Mouse (Mus musculus) cortical plate, adult 2 months (tissue): ENCODE measurements around the gene N4bp2.

Source experiments
- CTCF ChIP-seq: fragments of 200-500 bp; IDR thresholded peaks from 2 replicates; pipeline ENCODE4 v1.5.1; 2011; ENCODE audit warnings: mild to moderate bottlenecking, control low read depth, low read length; ENCODE audit not compliant: insufficient read depth; ENCODE audit errors: extremely low read depth
- POLR2A ChIP-seq: fragments of 200-500 bp; IDR thresholded peaks from 2 replicates; pipeline ENCODE4 v1.6.1; 2011; ENCODE audit warnings: mild to moderate bottlenecking, low read length, control low read depth; ENCODE audit not compliant: insufficient read depth; ENCODE audit errors: extremely low read depth

- TF ChIP-seq POLR2A: no peak
- TF ChIP-seq CTCF: no peak
Observed at GRCm38 (mm10) chr5:65846534-65846933, 83.2 kb downstream of the N4bp2 start.
